In the genomic region with DNA sequence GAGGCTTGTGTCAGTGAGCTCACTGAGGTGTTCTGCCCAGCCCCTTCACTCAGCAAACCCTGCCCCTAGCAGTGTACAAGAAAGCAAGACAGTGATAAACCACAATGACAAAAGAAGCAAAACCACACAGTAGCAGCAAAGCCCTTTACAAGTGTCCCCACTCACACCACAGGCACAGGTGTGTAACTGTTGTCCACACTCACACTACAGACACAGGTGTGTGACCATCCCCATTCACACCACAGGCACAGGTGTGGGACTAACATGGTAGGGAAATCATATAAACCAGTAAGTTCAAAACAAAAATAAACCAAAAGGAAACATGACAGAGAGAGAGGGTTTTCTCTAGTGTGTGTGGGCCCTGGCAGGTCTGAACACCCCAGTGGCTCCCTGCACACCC, we compare ENCODE assay signal across 35 mouse cellular contexts.
"Had no signal": no experiment of that assay in that cellular context is flagged by ENCODE, and none has a peak within 500 bp of the region (broad histone marks: within the 10 kb centered on the region; RNA-seq: fewer than 3 reads in every experiment).

No protein-coding gene starts in this region.

- H3K4me2 ChIP-seq: heart, embryonic 11.5 days; heart, embryonic 12.5 days; heart, embryonic 13.5 days; heart, embryonic 15.5 days; hindbrain, embryonic 12.5 days; hindbrain, embryonic 13.5 days; hindbrain, embryonic 14.5 days; hindbrain, embryonic 15.5 days; intestine, embryonic 15.5 days; kidney, embryonic 15.5 days had no signal

- H3K4me1 ChIP-seq: heart, embryonic 10.5 days; heart, embryonic 12.5 days; heart, embryonic 13.5 days; heart, embryonic 15.5 days; hindbrain, embryonic 10.5 days; hindbrain, embryonic 12.5 days; hindbrain, embryonic 13.5 days; hindbrain, embryonic 15.5 days; intestine, embryonic 15.5 days; kidney, embryonic 15.5 days had no signal

- ATAC-seq: hindbrain, embryonic 16.5 days; hindbrain, postnatal 0 days; inflammation-experienced regulatory T-cells, adult 6 months; intestine, embryonic 15.5 days; intestine, embryonic 16.5 days; intestine, postnatal 0 days had no signal

- DNase-seq: heart, postnatal 10 days; heart, postnatal 14 days; heart, postnatal 36 days; heart, postnatal 4 days; kidney, adult 11 months; kidney, adult 18-20 months; kidney, adult 2 months; kidney, adult 8-10 months; kidney, adult 9 months; kidney, postnatal 10 days; kidney, postnatal 14 days; kidney, postnatal 25 days; kidney, postnatal 36 days; kidney, postnatal 4 days; layer of hippocampus, adult 9-11 months; layer of hippocampus, postnatal 36 days had no signal

- H3K4me3 ChIP-seq: heart, embryonic 10.5 days; heart, embryonic 12.5 days; heart, embryonic 13.5 days; heart, embryonic 15.5 days; hindbrain, embryonic 10.5 days; hindbrain, embryonic 12.5 days; hindbrain, embryonic 13.5 days; hindbrain, embryonic 15.5 days; intestine, embryonic 15.5 days; kidney, embryonic 15.5 days; layer of hippocampus, adult 2 months had no signal

- H3K27ac ChIP-seq: heart, embryonic 10.5 days; heart, embryonic 13.5 days; heart, embryonic 15.5 days; hindbrain, embryonic 10.5 days; hindbrain, embryonic 12.5 days; hindbrain, embryonic 13.5 days; hindbrain, embryonic 14.5 days; hindbrain, embryonic 15.5 days; hindbrain, postnatal 0 days; intestine, embryonic 15.5 days; kidney, embryonic 15.5 days; kidney, postnatal 0 days; layer of hippocampus, adult 2 months had no signal

- H3K27me3 ChIP-seq: heart, embryonic 12.5 days; heart, embryonic 13.5 days; heart, embryonic 15.5 days; hindbrain, embryonic 12.5 days; hindbrain, embryonic 13.5 days; hindbrain, embryonic 15.5 days; intestine, embryonic 15.5 days; kidney, embryonic 15.5 days had no signal

- H3K36me3 ChIP-seq: hindbrain, embryonic 15.5 days; intestine, embryonic 15.5 days had no signal
